Mouse (Mus musculus): Measurements from ENCODE around the gene 4930407I10Rik. TPM values are rescaled to one million over a fixed set of nuclear protein-coding genes. Genes with fewer than 3 reads are reported as not detected.
A peak's percentile ranks its signal among the peaks of the same experiment; 100 is the strongest.

The 4930407I10Rik gene
- total RNA-seq (2022), result not detected

GRCm38 (mm10) chr15:82058719-82059201, at the start of gene 4930407I10Rik:
Gene 4930407I10Rik, plus strand, starts transcription at chr15:82059151.
- no peak for DNase-seq (ENCODE audit: low spot score in 2 of 2)

GRCm38 (mm10) chr15:82011947-82012346, 47.0 kb upstream of the 4930407I10Rik start:
- no peak for DNase-seq (ENCODE audit: low spot score in 2 of 2)

DNA sequence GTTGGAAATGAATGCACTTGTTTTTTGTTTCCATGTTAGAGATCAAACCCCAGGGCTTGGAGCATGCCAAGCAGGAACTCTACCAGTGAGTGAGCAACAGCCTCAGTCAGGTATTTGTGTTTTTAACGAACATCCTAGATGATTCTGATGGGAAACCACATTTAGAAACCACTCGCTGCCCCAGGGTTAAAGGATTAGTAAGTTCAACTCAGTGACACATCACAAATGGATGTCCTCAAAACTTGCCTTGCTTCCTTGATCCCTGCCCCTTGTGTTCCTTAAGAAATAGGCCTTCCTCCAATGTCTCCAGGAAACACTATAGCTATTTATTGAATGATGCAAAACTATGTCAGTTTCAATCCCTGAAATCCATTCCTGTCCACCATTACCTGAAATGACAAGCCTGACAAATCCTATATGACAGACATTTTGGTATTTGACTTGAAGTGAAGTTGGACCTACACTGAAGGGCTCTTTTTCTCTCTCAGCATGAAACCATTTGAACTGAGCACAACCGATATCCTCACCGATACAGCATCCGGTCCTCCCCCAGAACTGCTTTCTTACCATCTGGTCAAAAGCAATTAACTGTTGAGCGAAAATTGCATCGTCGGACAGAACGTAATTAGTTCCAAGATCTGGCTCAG, 44.1 kb upstream of the 4930407I10Rik start:
- no peak for DNase-seq (ENCODE audit: low spot score in 2 of 2)

- no peak for DNase-seq (ENCODE audit: low spot score in 2 of 2)
Measured at GRCm38 (mm10) chr15:82015392-82016100, 43.4 kb upstream of the 4930407I10Rik start.

- DNase-seq (ENCODE audit: low spot score in 2 of 2), result peak; percentile 99
Measured at GRCm38 (mm10) chr15:82016101-82016808, 42.7 kb upstream of the 4930407I10Rik start.

- DNase-seq (ENCODE audit: low spot score in 2 of 2), result no peak
Measured at GRCm38 (mm10) chr15:82016830-82017229, 42.1 kb upstream of the 4930407I10Rik start.

DNA sequence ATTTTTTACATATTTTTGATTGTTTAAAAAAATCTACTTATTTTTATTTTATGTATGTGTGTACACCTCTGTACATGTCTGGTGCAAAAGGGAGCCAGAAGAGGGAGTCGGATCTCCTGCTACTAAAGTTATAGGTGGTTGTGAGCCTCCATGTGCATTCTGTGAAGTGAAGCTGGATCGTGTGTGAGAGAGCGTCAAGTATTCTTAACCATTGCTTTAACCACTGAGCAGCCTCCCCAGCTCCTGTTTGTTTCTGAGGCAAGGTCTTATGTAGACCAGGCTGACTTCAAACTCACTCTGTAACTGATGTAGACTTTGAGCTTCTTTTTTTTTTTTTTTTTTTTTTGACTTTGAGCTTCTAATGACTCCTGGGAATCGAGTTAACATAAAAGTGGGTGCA, 41.5 kb upstream of the 4930407I10Rik start:
- DNase-seq (ENCODE audit: low spot score in 2 of 2), result no peak

DNA sequence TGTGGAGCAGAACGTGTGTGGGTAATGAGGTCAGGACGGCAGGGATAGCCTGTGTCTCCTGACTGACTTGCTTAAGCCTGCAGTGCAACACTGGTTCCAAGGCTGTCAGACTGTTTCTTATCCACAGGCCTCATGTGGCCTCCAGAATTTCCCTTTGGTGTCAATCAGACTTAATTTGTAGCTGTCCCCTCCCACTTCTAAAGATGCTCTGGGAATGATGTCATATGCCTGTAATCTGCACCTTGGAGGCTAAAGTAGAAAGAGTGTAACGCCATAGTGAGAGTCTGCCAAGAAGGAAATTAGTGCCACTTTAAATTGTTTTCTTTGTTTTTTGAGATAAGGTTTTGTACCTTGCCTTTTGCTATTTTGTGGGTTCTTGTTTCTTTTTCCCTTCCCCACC, 39.7 kb upstream of the 4930407I10Rik start:
- DNase-seq (ENCODE audit: low spot score in 2 of 2), result no peak

DNA sequence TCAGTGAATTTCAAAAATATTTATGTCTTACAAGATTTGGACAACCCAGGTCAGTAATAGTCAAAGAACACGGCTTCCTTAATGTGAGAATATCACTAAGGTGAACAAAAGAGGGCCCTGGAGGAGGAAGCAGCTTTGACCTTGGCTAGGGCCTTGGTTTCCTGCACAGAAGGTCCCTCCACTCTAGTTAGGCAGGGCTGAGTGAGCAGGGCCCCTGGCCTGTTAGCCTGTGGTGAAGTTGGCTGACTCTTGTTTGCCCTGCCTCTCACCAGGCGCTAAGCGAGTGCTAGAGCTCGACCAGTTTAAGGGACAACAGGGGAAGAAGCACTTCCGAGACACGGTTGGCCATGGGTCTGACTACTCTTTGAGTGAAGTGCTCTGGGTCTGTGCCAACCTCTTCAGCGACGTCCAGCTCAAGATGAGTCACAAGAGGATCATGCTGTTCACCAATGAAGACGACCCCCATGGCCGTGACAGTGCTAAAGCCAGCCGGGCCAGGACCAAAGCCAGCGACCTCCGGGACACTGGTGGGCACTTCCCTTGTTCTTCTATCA, 36.3 kb upstream of the 4930407I10Rik start:
- DNase-seq (ENCODE audit: low spot score in 2 of 2), result no peak

GRCm38 (mm10) chr15:82023965-82024635, 34.9 kb upstream of the 4930407I10Rik start:
- DNase-seq (ENCODE audit: low spot score in 2 of 2), result no peak

DNA sequence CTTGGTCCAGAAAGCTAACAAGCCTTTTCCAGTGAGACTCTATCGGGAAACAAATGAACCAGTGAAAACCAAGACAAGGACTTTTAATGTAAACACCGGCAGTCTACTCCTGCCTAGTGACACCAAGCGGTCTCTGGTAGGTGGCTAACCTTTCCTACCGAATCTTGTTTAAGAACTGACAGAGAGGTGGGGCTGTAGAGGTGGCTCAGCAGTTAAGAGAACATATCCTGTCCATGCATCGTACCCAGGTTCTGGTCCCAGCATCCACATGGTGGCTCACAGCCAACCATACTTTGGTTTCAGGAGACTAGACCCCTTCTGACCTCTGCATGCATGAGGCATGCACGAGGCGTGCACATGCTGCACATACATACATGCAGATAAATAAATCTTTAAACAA, 31.7 kb upstream of the 4930407I10Rik start:
- no peak for DNase-seq (ENCODE audit: low spot score in 2 of 2)

DNA sequence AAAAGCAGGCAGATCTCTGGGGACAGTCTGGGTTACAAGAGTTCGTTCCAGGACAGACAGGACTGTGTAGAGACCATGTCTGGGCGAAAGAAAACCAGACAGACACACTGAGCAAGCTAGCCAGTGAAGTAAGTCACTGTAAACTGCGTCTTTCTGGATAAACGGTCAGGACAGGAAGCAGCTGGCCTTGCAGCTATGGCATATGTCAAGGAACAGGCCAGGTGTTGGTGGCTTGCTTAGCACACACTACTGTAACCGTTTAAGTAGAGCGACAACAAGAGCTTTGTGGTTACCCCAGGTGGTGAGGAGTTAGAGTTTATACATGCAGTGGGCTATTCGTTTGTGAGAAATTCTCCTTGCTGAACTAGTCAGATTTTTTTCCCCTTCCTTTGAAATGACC, 31.2 kb upstream of the 4930407I10Rik start:
- DNase-seq (ENCODE audit: low spot score in 2 of 2), result no peak

- no peak for DNase-seq (ENCODE audit: low spot score in 2 of 2)
Measured at GRCm38 (mm10) chr15:82032386-82032785, 26.6 kb upstream of the 4930407I10Rik start.

DNA sequence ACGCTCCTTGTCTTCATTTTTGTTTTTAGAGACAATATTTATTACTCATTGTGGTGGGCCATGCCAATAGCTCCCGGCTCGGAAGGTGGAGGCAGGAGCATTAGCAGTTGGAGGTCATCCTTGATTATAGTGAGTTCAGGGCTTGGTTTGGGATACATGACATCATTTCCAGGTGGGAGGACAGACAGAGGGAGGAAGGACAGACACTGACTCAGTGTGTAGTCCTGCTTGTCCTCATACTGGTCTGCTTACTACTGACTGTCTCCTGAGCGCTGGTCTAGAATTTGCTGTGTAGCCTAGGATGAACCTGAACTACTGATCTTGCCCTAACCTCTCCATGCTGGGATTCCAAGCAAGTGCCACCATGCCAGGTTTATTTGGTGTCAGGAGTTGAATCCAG, 25.2 kb upstream of the 4930407I10Rik start, which contains the start of gene Desi1:
Gene Desi1, minus strand, starts transcription at position 101 of the 400 bp plus-strand sequence.
- no peak for DNase-seq (ENCODE audit: low spot score in 2 of 2)

DNA sequence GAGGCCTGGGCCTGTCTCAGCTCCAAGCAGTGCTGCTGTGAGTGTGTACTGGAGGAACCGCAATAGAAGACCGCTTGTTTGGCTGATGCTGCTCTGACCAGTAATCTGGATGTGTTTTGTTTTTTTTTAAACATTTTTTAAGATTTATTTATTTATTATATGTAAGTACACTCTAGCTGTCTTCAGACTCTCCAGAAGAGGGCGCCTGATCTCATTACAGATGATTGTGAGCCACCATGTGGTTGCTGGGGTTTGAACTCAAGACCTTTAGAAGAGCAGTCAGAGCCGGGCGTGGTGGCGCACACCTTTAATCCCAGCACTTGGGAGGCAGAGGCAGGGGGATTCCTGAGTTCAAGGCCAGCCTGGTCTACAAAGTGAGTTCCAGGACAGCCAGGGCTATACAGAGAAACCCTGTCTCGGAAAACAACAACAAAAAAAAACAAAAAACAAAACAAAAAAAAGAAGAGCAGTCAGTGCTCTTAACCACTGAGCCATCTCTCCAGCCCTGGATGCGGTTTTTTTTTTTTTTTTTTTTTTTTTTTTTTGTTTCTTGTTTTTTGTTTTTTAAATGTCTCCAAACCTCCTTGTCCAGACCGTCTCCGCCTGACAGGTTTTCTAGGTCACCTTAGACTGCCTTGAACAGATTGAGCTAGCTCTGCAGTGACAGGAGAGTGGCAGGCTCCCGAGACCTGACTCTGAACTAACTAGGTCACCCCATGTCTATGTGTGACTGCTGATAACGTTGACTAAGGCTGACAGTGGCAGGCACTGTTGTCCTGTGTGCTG, 22.9 kb upstream of the 4930407I10Rik start:
- no peak for DNase-seq (ENCODE audit: low spot score in 2 of 2)

- no peak for DNase-seq (ENCODE audit: low spot score in 2 of 2)
Measured at GRCm38 (mm10) chr15:82040650-82041049, 18.3 kb upstream of the 4930407I10Rik start.

DNA sequence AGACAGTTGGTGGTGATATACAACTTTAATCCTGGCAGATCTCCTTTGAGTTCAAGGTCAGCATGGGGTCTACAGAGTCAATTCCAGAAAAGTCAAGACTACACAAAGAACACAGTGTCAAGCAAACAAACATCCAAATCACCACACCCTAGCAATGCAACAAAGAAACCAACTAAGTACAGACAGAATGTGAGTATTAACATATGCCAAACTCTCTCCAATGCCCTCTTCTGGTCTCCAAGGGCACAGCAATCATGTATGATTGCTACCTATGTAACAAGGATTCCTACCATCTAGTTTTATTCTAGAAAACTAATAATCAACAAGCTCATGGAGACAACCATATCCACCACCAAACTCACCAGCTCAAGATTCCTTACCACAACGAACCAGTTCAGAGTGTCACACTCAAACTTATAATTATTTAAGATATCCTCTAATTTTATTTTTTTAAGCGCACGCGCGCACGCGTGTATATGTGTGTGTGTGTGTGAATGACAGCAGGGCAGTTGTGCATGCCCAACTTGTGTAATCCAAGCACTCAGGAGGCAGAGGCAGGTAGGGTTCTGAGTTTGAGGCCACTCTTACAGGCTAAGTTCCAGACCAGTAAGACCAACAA, 14.7 kb upstream of the 4930407I10Rik start:
- no peak for DNase-seq (ENCODE audit: low spot score in 2 of 2)

- DNase-seq (ENCODE audit: low spot score in 2 of 2), result no peak
Measured at GRCm38 (mm10) chr15:82046246-82046891, 12.6 kb upstream of the 4930407I10Rik start.

- peak; percentile 85 to 86 for DNase-seq (ENCODE audit: low spot score in 2 of 2)
Measured at GRCm38 (mm10) chr15:82047080-82047883, 11.7 kb upstream of the 4930407I10Rik start, which contains the start of gene Snu13. Gene Snu13, minus strand, starts transcription at chr15:82047598.
